Mouse (Mus musculus): ENCODE results near the gene Brip1.
"Not testable (repeated sequence)": the region's sequence is repeated elsewhere in the genome, so short reads cannot be mapped to it uniquely, and the experiment has no call there.

The Brip1 gene

DNA sequence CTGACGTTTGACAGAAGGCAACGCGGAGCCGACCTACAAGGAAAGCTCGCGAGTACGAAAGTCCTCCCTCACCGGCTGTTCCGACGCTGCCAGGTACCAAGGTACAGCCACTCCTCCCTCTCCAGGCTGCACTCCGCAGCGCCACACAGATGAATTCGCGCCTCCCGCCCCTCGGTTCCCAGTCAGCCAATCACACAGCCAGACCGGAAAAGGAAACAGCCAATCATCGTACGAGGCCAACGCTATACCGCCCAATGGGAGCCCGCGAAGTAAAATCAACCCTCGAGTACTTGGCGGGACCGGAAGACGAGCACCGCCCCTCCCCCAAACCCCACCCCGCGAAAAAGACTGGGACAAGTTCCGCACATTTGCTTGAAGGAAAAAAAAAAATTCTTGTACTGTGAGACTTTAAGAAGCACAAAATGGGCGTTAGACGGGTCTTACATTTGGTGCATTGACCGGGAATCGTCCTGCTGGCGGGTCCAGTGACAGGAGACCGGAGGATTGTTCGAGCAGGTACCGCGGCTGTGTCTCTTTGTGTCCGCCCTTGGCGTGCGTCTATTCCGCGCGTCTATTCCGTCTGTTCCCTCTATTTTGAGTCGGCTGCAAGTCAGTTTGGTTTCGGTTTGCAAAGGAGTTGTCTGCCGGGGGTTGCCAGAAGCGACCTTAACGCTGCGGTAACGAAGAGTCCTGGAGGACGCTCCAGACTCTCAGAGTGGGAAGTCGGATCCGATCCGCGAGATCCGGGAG is at the start of gene Brip1:
TSS of gene Brip1 (minus strand) at position 157 of the 750 bp plus-strand sequence.
- peak; percentile 88 for DNase-seq

DNA sequence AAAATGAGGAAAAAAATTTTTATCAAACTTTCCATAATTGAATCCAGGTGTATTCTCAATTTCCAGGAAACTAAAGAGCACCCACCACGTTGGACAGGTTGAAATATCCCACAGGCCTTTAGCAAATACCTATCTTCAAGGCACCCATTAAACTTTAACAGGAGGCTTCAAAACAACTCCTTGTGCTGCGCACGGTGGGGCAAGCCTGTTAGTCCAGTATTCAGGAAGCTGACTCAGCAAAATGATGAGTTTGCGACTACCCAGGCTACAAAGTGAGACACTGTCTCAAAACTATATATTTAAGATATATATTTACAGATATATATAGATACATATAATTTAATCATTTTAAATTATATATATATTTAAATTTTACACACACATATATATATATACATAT is 31.5 kb upstream of the Brip1 start:
- no peak for DNase-seq

GRCm38 (mm10) chr11:86231781-86232350 is 30.9 kb upstream of the Brip1 start:
- no peak for DNase-seq

DNA sequence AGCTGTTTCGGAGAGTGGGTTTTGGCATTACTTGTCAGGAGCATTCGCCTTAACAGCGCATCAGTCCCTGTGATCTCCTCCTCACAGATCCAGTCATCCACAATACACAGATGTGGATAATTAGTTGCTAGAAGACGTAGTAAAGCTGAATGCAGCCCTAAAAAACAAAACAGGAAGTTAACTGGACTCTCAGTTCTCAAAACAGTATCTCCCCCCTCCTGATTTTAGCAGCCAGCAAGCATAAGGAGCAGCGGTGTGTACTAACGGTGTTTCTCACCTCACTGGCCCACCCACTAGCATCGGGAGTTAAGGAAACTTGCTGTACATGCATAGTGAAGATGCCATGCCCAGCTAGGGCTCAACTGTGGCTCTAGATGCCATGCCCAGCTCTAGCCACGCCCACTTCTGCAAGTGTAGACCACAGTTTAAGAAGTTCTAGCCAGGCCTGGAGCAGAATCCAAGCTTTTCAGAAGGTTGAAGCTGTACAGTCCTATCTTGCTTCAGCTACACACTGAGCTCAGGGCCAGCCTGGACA is 25.7 kb upstream of the Brip1 start:
- no peak for DNase-seq

GRCm38 (mm10) chr11:86225761-86226160 is 24.8 kb upstream of the Brip1 start:
- no peak for DNase-seq

GRCm38 (mm10) chr11:86211803-86212202 is 10.8 kb upstream of the Brip1 start:
- DNase-seq: no peak

DNA sequence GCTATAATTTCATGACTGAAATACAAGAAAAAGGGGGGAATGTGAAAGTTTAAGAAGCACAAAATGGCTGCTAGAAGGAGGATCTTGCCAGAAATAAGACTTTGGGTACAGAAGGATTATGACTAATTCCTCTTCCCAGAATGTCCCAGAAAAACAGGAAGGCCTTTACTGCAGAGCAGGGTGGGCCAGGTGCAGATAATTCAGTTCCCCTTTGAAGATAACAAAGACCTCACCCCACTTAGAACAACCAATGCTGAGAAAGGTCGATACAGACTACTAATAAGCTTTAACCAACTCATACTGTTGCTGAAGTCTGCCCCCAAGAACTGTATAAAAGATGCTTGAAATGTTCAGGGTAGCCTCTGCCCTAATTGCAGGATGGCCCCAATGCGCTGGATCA is 8.1 kb upstream of the Brip1 start:
- no peak for DNase-seq

GRCm38 (mm10) chr11:86205876-86206275 is 4.9 kb upstream of the Brip1 start:
- no peak for DNase-seq

DNA sequence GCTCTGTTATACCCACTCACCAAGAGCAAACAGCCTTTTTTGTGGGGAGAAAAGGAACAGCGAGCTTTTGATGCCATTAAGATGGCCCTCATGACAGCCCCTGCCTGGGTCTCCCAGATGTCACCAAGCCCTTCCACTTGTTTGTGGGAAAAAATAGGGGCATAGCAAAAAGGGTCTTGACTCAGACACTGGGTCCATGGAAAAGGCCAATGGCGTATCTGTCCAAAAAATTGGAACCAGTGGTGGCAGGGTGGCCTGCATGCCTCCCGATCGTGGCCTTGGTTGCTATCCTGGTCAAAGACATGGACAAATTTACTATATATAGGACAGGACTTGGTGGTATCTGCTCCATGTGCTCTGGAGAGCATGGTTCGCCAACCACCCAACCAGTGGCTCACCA is 4.0 kb upstream of the Brip1 start:
- no peak for DNase-seq

GRCm38 (mm10) chr11:86201901-86202675 is 1.1 kb upstream of the Brip1 start:
- DNase-seq: no peak

GRCm38 (mm10) chr11:86200460-86201021 is 452 bp downstream of the Brip1 start:
- DNase-seq: no peak

DNA sequence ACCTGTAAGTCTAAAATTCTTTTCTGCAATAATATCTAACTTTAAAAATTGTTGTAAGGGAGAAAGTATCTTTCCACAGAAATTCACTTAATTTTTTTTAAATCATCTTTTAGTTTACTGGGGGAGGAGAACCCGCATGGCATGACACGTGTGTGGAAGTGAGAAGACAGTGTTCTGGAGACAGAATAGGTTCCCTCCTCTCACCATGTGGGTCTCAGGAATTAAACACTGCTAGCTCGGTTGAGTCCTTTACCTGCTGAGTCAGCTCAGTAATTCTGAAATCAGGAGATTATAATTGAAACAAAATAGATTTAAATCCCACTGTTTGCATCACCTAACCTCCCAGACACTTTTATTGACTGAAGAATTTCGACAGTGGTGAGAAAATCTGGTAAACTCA is 1.3 kb downstream of the Brip1 start:
- no peak for DNase-seq

GRCm38 (mm10) chr11:86185224-86185623 is 15.8 kb downstream of the Brip1 start:
- DNase-seq: not testable (repeated sequence)

GRCm38 (mm10) chr11:86175833-86176232 is 25.2 kb downstream of the Brip1 start:
- DNase-seq: no peak

DNA sequence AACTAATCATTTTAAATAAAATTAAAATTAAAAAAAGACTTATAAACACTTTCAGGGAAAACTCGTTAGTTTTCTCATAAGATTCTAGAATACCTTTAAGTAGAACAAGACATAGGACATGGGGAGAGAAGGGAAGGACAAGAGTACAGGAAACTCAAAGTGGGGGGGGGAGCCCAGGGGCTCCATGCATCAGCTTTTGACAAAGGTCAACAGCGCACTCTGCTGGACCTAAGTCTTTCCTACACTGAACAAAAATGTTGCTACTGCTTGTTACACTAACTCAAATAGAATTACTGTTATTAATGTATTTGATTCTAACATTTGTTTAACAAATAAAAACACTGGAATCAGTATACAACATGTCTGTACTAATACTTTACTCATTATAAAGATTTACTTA is 26.8 kb downstream of the Brip1 start:
- peak; percentile 8 for DNase-seq

GRCm38 (mm10) chr11:86170743-86171142 is 30.2 kb downstream of the Brip1 start:
- DNase-seq: no peak

- no peak for DNase-seq
Measured at GRCm38 (mm10) chr11:86160251-86160650, 40.7 kb downstream of the Brip1 start.

DNA sequence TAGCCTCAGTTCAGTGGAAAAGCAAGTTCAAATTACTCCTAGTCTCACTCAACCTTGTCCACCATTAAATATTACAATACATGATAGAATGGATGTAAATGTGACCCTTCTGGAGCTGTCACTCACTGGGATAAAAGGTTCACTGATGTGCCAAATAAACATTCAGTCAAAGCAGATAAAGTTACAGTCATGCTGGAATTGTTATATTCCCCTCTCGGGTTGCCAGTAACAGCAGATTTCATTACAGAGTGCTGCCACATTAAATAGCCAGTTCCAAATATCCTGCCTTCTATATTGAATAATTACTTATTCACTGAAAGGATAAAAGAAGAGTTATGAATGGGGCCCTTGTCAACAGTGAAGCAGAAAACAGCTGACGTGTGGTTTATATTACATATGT is 42.0 kb downstream of the Brip1 start:
- no peak for DNase-seq

DNA sequence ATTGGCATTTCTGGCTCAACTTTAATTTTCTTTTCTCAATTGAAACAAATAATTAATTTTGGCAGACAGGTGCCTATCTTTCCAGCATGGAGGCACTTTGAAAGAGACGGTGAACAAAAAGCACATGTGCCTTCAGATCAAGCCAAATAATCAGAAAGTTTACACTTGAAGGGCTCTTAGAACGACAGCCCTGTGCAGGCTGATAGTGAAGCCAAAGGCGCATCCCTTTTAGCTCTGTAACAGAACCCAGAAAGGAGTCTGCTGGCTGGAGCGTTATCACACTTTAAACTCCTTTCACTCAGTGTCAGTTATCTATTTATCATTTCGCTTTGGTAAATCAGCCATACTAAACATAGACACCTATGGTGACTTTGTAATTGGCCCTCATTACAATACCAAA is 45.4 kb downstream of the Brip1 start:
- no peak for DNase-seq

DNA sequence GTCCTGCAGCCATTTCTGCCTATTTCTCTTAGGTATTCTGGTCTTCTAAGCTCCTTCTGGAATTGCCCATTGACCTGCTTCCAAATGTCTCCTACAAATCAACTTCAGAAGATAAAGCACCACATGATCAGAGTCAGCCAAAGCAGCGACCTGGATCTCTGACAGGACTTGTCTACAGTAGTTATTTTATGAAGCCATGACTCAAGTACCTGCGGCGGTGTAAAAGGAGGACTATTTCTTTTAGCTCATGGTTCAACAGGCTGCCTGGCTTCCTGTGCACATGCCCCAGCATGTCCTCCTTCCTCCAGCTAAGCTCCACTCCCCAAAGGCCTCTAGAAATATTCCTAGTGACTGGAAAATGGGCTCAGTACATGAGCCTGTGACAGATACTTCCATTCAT is 69.7 kb downstream of the Brip1 start:
- no peak for DNase-seq

DNA sequence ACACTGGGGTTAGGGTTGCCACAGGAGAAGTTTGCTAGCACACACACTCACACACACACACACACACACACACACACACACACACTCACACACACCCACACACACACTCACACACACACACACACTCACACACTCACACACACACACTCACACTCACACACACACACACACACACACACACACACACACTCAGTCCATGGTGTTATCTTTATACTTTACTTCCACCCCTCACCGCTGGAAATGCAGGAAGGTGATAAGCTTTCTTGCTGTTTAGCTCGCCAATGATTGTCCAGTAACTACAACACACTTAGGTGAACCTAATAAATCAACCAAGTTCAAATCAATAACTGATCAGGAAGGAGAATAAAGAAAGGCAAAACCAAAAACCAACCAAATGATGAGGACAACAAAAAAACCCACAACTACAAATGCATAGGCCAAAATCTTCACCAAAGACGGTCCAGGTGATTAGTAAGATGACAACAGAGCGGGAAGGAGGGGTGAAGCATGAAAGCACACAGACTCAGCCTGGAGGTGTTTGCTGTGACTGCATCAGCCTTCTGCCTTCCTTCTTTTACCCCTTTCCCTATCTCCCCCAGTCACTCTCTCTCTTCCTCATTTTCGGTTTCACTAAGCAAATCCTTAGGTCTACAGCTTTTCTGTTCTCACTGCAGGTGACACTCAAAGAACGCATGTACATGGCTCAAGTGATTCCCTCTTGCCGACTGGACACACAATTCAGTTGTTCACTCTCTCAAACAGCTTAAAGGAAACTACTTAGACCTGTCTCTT is 83.7 kb downstream of the Brip1 start:
- no peak for DNase-seq

DNA sequence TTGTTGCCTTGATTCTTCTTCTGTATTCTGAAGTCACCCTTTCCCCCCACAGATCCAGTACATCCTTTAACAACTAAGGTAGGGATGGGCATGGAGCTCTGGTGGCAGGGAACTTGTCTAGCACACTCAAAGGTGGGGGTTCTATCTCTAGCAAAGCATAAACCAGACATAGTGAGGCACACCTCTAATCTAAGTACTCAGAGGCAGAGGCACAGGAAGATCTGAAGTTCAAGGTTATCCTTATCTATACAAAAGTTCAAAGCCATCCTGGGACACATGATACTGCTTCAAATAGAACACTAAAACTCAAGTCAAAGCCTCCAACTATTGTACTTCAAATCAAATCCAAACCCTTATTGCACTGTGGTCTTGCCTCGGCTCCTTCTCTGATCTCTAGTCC is 85.0 kb downstream of the Brip1 start:
- DNase-seq: no peak

- DNase-seq: no peak
Measured at GRCm38 (mm10) chr11:86107276-86107675, 93.7 kb downstream of the Brip1 start.

Measured in right cerebral cortex, postnatal 25 days (tissue).